Mouse (Mus musculus): ENCODE data around the gene H2-Eb1. TPM values are rescaled to one million over a fixed set of nuclear protein-coding genes. Genes with fewer than 3 reads are reported as not detected.

The H2-Eb1 gene
- polyA plus RNA-seq, 1 experiment from 2014 or later, result 1.1 TPM

- Histone ChIP-seq H3K4me1 (peaks cover 8% of the 10 kb centered on the region), H3K36me3 (replicated peaks) (no peaks in the 10 kb centered on the region), H3K27me3 (0 out of 2 replicates have a peak, but pooled peaks cover 1% of the 10 kb centered on the region), H3K9me3 (no peaks in the 10 kb centered on the region), H3K4me3 (replicated peaks) (no peak overlapping the region), H3K27ac (no peak overlapping the region), H3K9ac (no peak overlapping the region), H3K4me2 (no peak overlapping the region)
- ATAC-seq (ENCODE audit: low FRiP score), result no peak
- 56% methylated on average over 2 of the region's 2 CpGs for WGBS
These were observed 12.1 kb upstream of the H2-Eb1 start for GRCm38 (mm10) chr17:34293533-34293932.

DNA sequence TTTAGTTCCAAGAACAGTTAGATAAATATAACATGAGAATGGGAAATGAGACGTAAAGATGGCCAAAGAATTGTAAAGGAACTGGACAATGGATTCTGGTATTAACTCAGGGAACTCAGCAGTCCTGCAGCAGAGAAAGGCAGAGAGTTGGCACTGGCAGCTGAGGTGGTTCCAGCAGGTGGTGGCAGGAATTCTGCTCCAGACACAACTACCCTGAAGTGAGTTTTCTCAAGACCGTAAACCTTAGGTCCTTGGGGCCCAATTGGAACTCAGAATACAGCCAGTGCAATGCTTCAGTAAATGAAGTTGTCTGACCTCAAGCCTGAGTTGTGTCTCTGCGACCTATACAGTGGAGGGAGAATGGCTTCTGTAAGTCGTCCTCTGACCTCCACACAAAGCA, 11.4 kb upstream of the H2-Eb1 start:
- Histone ChIP-seq H3K27ac (no peak overlapping the region), H3K4me2 (no peak overlapping the region), H3K9me3 (no peaks in the 10 kb centered on the region), H3K4me3 (replicated peaks) (no peak overlapping the region), H3K27me3 (0 out of 2 replicates have a peak, but pooled peaks cover 4% of the 10 kb centered on the region), H3K4me1 (peaks cover 8% of the 10 kb centered on the region), H3K9ac (no peak overlapping the region), H3K36me3 (replicated peaks) (no peaks in the 10 kb centered on the region)
- 82% methylated on average over 4 of the region's 4 CpGs for WGBS
- no peak for ATAC-seq (ENCODE audit: low FRiP score)

GRCm38 (mm10) chr17:34295307-34295706, 10.4 kb upstream of the H2-Eb1 start:
- Histone ChIP-seq H3K4me1 (peaks cover 8% of the 10 kb centered on the region), H3K27ac (no peak overlapping the region), H3K4me2 (no peak overlapping the region), H3K9ac (no peak overlapping the region), H3K36me3 (replicated peaks) (no peaks in the 10 kb centered on the region), H3K27me3 (0 out of 2 replicates have a peak, but pooled peaks cover 4% of the 10 kb centered on the region), H3K9me3 (no peaks in the 10 kb centered on the region), H3K4me3 (replicated peaks) (no peak overlapping the region)
- ATAC-seq (ENCODE audit: low FRiP score), result no peak

GRCm38 (mm10) chr17:34295891-34296794, 9.5 kb upstream of the H2-Eb1 start:
- Histone ChIP-seq H3K4me2 (peak overlapping the region; percentile 48), H3K27me3 (0 out of 2 replicates have a peak, but pooled peaks cover 4% of the 10 kb centered on the region), H3K9ac (no peak overlapping the region), H3K27ac (no peak overlapping the region), H3K4me1 (peaks cover 8% of the 10 kb centered on the region), H3K9me3 (no peaks in the 10 kb centered on the region), H3K36me3 (replicated peaks) (no peaks in the 10 kb centered on the region), H3K4me3 (replicated peaks) (peak overlapping the region; percentile 33)
- ATAC-seq (ENCODE audit: low FRiP score), result peak; percentile 79
- WGBS, result 24% methylated on average over 23 of the region's 23 CpGs

DNA sequence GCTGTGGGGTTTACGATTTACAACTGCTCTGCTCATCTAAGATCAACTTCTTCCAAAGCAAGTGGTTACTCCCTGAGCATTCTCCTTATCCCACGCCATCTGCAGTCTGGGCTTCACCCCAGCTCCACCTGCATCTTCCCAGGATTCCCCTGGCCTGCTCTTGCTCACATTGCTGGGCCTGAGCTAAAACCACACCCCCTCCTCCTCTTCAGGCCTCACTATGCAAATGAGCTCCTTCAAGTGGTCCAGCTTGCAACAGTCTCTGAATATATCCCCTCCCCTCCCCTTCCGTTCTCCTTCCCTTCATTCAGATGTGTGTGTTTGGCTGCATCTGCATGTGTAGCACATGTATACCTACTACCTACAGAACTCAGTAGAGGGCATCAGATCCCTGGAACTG, 6.3 kb upstream of the H2-Eb1 start:
- H3K4me2 ChIP-seq, result no peak overlapping the region
- 0 out of 2 replicates have a peak, but pooled peaks cover 4% of the 10 kb centered on the region for H3K27me3 ChIP-seq
- no peak overlapping the region for H3K27ac ChIP-seq
- H3K4me1 ChIP-seq, result peaks cover 8% of the 10 kb centered on the region
- WGBS, result 49% methylated on average over 3 of the region's 3 CpGs
- H3K4me3 ChIP-seq (replicated peaks), result no peak overlapping the region
- H3K9ac ChIP-seq, result no peak overlapping the region
- H3K36me3 ChIP-seq (replicated peaks), result no peaks in the 10 kb centered on the region
- no peak for ATAC-seq (ENCODE audit: low FRiP score)
- no peaks in the 10 kb centered on the region for H3K9me3 ChIP-seq

GRCm38 (mm10) chr17:34300071-34300470, 5.6 kb upstream of the H2-Eb1 start:
- 90% methylated on average over 8 of the region's 8 CpGs for WGBS
- no peak for ATAC-seq (ENCODE audit: low FRiP score)
- Histone ChIP-seq H3K4me1 (peaks cover 8% of the 10 kb centered on the region), H3K27me3 (0 out of 2 replicates have a peak, but pooled peaks cover 4% of the 10 kb centered on the region), H3K9ac (no peak overlapping the region), H3K4me2 (no peak overlapping the region), H3K9me3 (no peaks in the 10 kb centered on the region), H3K27ac (no peak overlapping the region), H3K36me3 (replicated peaks) (no peaks in the 10 kb centered on the region), H3K4me3 (replicated peaks) (no peak overlapping the region)

DNA sequence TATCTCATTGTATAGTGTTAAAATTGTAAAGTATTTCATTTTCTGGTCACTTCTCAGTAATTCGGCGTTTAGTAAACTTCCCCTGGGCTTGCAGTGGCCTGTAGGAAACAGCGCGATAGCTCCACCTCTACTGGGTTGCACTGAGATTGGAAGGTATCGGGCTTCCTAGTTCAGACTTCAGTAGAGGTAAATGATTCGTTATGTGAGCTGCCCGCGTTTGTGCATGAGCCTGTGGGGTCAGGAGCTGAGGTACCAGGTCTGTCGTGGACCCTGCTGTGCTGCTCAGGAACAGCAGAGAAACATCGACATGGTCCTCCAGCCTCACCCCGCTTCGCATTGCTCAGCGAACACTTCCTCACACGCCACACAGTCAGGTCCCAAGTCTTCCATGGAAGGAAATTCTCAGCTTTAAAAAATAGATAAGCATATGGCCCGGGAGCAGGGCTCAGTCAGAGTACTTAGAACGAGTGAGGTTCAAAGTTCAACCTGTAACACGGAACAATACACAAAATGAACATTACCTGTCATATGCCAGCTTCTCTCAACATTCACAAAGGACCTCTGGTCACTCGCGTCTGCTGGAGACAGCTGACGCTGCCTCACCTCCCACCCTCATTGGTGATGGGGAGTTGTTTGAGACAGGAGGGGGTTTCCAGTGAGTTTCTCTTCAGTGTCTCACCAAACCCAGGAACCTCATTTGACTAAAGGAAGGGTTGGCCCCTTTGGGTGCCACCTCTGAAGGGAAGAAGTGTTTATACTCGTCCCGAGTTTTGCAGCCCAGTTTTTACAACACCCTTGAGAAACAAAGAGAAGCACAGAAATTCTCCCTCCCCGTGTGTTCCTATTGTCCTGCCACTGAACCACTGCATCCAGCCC, 4.7 kb upstream of the H2-Eb1 start:
- Histone ChIP-seq H3K36me3 (replicated peaks) (no peaks in the 10 kb centered on the region), H3K4me1 (peaks cover 5% of the 10 kb centered on the region), H3K27me3 (0 out of 2 replicates have a peak, but pooled peaks cover 4% of the 10 kb centered on the region), H3K9me3 (no peaks in the 10 kb centered on the region), H3K4me2 (no peak overlapping the region), H3K9ac (no peak overlapping the region), H3K27ac (no peak overlapping the region), H3K4me3 (replicated peaks) (no peak overlapping the region)
- WGBS, result 82% methylated on average over 23 of the region's 23 CpGs
- ATAC-seq (ENCODE audit: low FRiP score), result no peak

- Histone ChIP-seq H3K9ac (no peak overlapping the region), H3K9me3 (no peaks in the 10 kb centered on the region), H3K27me3 (peaks cover 7% of the 10 kb centered on the region; the same call in 1 of the 2 replicates), H3K4me1 (peaks cover 5% of the 10 kb centered on the region), H3K4me2 (no peak overlapping the region), H3K4me3 (replicated peaks) (no peak overlapping the region), H3K27ac (no peak overlapping the region), H3K36me3 (replicated peaks) (no peaks in the 10 kb centered on the region)
- WGBS, result 87% methylated on average over 4 of the region's 4 CpGs
- ATAC-seq (ENCODE audit: low FRiP score), result no peak
These were observed 3.9 kb upstream of the H2-Eb1 start for GRCm38 (mm10) chr17:34301670-34302190.

GRCm38 (mm10) chr17:34303789-34304188, 1.9 kb upstream of the H2-Eb1 start:
- ATAC-seq (ENCODE audit: low FRiP score), result no peak
- no peaks in the 10 kb centered on the region for H3K9me3 ChIP-seq
- peaks cover 14% of the 10 kb centered on the region; the same call in 1 of the 2 replicates for H3K27me3 ChIP-seq
- no peak overlapping the region for H3K4me2 ChIP-seq
- H3K36me3 ChIP-seq (replicated peaks), result no peaks in the 10 kb centered on the region
- H3K9ac ChIP-seq, result no peak overlapping the region
- no peak overlapping the region for H3K4me3 ChIP-seq (replicated peaks)
- WGBS, result 84% methylated on average over 2 of the region's 2 CpGs
- no peak overlapping the region for H3K27ac ChIP-seq
- H3K4me1 ChIP-seq, result no peaks in the 10 kb centered on the region

DNA sequence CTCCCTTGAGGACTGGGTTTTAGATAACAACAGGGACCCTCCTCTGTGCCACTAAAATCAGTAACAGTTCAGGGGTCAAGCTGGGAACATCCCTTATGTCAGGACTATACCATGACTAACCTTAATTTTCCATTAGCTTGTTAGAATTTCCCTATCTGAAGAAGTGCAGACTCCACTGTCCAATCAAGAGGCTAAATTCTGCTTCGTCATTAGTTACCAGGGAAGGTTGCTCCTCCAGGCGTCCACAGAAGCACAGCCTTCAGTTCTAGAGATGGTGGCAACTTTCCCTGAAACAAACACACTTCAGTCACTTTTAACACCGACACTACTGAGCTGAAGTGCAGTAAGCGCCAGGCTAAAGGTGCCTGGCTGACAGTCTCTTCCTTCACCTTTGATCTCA, 916 bp upstream of the H2-Eb1 start:
- no peaks in the 10 kb centered on the region for H3K9me3 ChIP-seq
- peaks cover 14% of the 10 kb centered on the region; the same call in 1 of the 2 replicates for H3K27me3 ChIP-seq
- H3K36me3 ChIP-seq (replicated peaks), result no peaks in the 10 kb centered on the region
- H3K4me1 ChIP-seq, result no peaks in the 10 kb centered on the region; the same call in 1 of the 2 replicates
- no peak overlapping the region for H3K9ac ChIP-seq
- H3K4me3 ChIP-seq (replicated peaks), result no peak overlapping the region
- ATAC-seq (ENCODE audit: low FRiP score), result no peak
- no peak overlapping the region for H3K4me2 ChIP-seq
- no peak overlapping the region for H3K27ac ChIP-seq
- WGBS, result 37% methylated on average over 4 of the region's 4 CpGs

DNA sequence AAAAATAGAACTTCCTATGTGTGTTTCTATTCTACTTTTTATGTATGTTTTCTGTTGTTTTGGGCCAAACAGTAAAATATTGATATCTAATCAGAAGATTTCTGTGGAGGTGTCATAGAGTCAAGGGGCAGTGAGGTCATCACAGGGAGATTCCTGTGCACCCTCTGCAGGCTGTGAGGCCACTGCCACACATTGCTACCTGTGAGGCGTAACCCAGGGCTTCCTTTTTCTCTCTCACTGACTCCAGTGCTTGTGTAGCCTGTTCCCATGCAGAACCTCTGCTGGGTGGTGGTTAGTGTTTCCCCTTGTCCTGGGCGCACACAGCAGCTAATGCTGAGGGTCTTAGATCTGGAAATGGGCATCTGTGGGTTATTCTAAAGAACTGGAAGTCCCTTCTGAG, 740 bp downstream of the H2-Eb1 start:
- Histone ChIP-seq H3K36me3 (replicated peaks) (no peaks in the 10 kb centered on the region), H3K4me1 (peaks cover 3% of the 10 kb centered on the region), H3K4me3 (replicated peaks) (no peak overlapping the region), H3K27me3 (peaks cover 14% of the 10 kb centered on the region; the same call in 1 of the 2 replicates), H3K9me3 (no peaks in the 10 kb centered on the region), H3K4me2 (no peak overlapping the region), H3K27ac (no peak overlapping the region), H3K9ac (no peak overlapping the region)
- WGBS, result 89% methylated on average over 2 of the region's 2 CpGs
- no peak for ATAC-seq (ENCODE audit: low FRiP score)

- Histone ChIP-seq H3K27ac (no peak overlapping the region), H3K4me2 (no peak overlapping the region), H3K4me3 (replicated peaks) (no peak overlapping the region), H3K27me3 (peaks cover 14% of the 10 kb centered on the region; the same call in 1 of the 2 replicates), H3K9ac (no peak overlapping the region), H3K4me1 (peaks cover 3% of the 10 kb centered on the region), H3K9me3 (no peaks in the 10 kb centered on the region), H3K36me3 (replicated peaks) (no peaks in the 10 kb centered on the region)
- no peak for ATAC-seq (ENCODE audit: low FRiP score)
These were observed 1.5 kb downstream of the H2-Eb1 start for GRCm38 (mm10) chr17:34307216-34307615.

All from forebrain, embryonic 12.5 days (tissue).